Mouse (Mus musculus) cortical plate, adult 2 months (tissue): ENCODE results near the gene Phf1.

Source experiments
- CTCF ChIP-seq: fragments of 200-500 bp; IDR thresholded peaks from 2 replicates; pipeline ENCODE4 v1.5.1; 2011; ENCODE audit warnings: mild to moderate bottlenecking, control low read depth, low read length; ENCODE audit not compliant: insufficient read depth; ENCODE audit errors: extremely low read depth
- POLR2A ChIP-seq: fragments of 200-500 bp; IDR thresholded peaks from 2 replicates; pipeline ENCODE4 v1.6.1; 2011; ENCODE audit warnings: mild to moderate bottlenecking, low read length, control low read depth; ENCODE audit not compliant: insufficient read depth; ENCODE audit errors: extremely low read depth

DNA sequence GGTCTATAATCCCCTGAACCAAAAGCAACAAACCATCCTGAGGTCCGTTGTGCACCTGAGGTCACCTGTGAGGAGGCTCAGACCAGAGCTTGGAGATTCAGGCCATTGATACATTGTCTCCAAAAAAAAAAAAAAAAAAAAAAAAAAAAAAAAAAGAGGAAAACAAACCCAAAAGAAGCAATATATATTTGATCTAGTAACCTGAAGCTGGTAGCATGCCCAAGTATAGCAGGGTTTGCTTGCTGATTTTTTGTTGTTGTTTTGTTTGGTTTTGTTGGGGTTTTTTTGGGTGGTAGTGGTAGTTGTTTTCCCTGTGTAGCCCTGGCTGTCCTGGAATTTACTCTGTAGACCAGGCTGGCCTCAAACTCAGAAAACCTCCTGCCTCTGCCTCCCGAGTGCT is 14.5 kb upstream of the Phf1 start:
- TF ChIP-seq POLR2A, result no peak
- TF ChIP-seq CTCF, result no peak
